Mouse (Mus musculus) CH12F3 (cell line): ENCODE data around the gene Mosmo.

ENCODE experiments used
- in situ Hi-C: fragments of 300-500 bp; cut with MboI; formaldehyde crosslinking; loops from 2 replicates; pipeline ENCODE4 v1.14.3; 2020; ENCODE audit warnings: low sequenced_read_pairs

Gene Mosmo

DNA sequence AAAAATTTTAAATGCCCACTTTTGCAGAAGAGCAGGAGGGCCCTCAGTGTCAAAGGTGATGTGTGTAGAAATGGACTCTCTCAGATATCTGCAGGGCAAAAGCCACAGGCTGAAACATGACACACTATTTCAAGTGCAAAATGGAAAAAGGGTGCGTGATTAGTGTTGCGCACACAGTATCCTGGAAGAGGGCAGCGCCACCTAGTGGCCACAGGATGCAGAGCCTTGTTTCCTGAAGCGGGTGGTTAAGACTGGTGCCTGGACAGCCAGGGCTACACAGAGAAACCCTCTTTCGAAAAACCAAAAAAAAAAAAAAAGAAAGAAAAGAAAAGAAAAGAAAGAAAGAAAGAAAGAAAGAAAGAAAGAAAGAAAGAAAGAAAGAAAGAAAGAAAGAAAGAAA is 77.3 kb downstream of the Mosmo start:
- in situ Hi-C loops = no loop called here

- in situ Hi-C loops = no loop called here
These were observed 90.0 kb downstream of the Mosmo start for GRCm38 (mm10) chr7:120767369-120767768.

- in situ Hi-C loops = no loop called here
These were observed 94.0 kb downstream of the Mosmo start for GRCm38 (mm10) chr7:120771389-120771788.

- in situ Hi-C loops = no loop called here
These were observed 100.6 kb downstream of the Mosmo start for GRCm38 (mm10) chr7:120778012-120778411.
